Mouse (Mus musculus) C2C12 (cell line): ENCODE results near the gene Sgcd.

ENCODE experiments used
- CEBPB ChIP-seq: IDR thresholded peaks from one replicate; pipeline ENCODE4 v1.6.1; 2011; ENCODE audit warnings: low read depth, mild to moderate bottlenecking, control low read depth, moderate library complexity
- CTCF ChIP-seq: IDR thresholded peaks from one replicate; pipeline ENCODE4 v1.5.1; 2011; ENCODE audit not compliant: control insufficient read depth, insufficient read depth, insufficient read length
- FOSL1 ChIP-seq: IDR thresholded peaks from one replicate; pipeline ENCODE4 v1.8.0; 2011; ENCODE audit warnings: mild to moderate bottlenecking, low read length; ENCODE audit not compliant: poor library complexity, insufficient read depth, severe bottlenecking
- MAX ChIP-seq: IDR thresholded peaks from one replicate; pipeline ENCODE4 v1.6.1; 2011; ENCODE audit warnings: mild to moderate bottlenecking, control low read depth

DNA sequence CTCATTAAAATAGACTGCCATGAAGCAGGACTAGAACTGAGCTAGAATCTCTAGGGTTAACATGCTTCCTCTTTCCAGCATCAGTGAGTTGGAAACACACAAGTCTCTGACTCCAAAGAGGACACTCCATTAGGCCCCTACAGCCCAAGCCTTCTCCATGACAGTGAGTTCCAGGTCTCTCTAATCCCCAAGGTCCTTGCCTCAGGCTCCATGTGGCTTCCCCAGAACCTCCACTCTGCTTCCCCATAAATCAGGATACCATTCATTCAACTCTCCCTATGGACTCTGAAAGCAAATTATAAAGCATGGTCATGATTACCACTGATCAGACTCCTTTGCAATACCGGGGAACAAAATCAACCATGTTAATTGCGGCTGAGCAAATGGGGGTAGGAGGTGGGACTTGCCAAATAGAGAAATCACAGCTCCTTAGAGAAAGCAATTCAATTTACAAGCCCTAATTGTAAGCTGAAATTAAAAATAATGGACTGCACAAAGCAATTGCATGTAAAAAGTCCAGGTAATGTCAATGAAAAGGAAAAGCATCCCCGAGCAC, 97.1 kb downstream of the Sgcd start:
- TF ChIP-seq CTCF (no peak), CEBPB (no peak), FOSL1 (no peak), MAX (no peak)
